Mouse (Mus musculus) NIH3T3 (cell line): ENCODE results near the gene Itpkb.

Experiments used
- DNase-seq: peaks from one replicate; pipeline ENCODE4 v3.0.0-alpha.2; 2012; ENCODE audit warnings: low read depth

The Itpkb gene

DNA sequence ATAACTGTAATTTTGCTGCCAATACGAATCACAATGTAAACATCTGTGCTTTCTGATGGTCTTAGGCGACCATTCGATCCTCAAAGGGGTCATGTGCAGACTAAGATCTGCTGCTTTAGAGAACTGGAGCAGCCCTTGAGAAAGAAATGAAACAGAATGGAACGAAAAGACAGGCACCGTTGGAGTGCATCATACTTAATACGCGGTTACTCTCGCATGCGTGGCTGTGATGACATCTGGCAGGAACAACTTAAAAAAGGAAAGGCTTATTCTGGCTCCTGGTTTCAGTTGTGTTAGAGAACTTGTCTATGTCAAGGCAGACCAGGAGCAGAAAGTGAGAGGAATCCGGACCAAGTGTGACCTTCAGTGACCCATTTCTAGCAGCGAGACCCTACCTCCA is 15.6 kb upstream of the Itpkb start:
- DNase-seq, result no peak

DNA sequence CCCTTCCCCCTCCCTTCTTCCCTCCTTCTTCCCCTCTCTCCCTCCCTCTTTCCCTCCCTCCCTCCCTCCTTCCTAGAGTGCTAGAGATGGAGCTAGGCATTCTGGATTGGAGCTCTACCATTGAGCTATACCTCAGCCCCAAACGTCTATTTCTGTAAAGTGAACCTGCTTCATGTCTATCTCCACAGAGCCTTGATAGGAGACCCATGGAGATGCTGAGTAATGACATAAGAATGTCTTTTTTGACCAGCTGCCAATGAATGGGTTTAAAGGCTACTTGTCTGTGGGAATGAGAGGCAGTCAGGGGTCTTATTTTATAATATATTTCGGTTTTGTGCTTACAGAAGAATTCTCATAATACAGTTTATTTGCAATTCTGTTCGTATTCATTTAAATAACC is 15.2 kb upstream of the Itpkb start:
- DNase-seq, result peak; percentile 41

DNA sequence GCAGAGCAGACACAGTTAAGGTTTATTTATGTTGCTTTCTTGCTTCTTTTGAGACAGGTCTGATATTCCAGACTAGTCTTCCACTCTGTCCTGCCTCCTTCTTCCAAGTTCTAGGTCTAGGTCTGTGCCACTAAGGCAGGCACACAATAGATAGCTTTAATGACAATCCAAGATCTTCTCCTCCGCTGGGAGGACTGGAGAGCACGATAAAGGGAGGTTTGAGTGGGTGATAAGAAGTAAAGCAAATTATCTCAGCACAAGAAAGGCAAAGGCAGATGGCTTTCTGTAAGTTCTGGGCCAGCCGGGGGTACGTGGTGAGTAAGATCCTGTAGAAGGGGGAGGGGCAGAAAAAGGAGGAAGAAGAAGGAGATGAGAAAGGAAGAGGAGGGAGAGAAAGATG is 12.8 kb upstream of the Itpkb start:
- no peak for DNase-seq

DNA sequence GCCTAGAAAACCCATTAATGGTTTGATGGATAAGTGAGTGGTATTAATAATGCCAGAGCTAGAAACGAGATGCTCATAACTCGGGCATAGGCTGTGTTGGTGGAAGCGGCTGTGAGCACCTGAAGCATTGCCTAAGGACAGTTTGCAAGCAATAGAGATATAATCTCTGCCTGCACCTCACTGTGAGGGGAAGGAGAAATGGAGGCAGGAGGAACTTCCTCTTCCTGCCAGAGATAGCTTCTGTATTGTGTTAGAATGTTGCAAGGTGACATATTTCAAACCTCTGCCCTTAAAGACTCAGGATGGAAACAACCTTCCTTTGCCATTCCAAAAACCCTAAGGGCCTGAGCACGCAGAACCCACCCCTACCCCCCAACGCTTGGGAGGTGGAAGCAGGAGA is 11.9 kb upstream of the Itpkb start:
- no peak for DNase-seq

DNA sequence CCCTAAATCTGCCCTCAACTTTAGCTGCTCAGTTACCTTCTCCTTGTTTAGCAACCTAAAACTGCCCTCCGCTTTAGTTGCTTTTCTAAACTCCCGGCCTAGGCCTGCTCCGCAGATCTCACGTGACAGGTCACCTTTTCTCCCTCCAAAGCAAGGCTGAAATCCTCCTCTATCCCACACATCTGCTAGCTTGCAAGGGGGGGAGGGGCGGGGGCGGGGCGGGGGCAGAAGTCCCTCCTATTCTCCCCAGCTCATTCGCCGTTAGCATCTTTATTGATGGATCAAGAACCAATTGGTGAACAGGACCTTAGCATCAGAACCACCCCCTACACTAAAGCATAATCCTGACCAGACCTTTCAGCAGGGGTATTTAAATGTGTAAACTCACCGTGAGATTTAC is 10.4 kb upstream of the Itpkb start:
- DNase-seq, result no peak

DNA sequence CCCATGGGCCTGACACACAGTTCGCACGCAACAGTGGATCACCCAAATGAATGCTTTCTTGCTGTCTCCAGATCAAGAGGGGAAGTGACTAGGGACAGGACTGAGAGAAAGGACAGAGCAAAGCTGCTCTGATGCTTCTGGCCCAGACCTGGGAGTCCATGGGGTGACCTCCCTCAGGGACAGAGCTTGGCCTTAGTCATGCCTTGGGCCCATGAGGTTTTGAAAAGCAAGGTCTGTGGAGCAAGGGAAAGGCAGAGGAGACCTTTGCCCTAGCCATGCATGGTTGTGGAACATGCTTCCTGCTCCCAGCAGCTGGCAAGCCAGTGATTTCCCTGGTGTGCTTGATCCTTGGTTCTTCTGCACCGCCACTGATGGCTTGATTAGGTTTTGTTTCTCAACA is 7.4 kb upstream of the Itpkb start:
- DNase-seq, result no peak

DNA sequence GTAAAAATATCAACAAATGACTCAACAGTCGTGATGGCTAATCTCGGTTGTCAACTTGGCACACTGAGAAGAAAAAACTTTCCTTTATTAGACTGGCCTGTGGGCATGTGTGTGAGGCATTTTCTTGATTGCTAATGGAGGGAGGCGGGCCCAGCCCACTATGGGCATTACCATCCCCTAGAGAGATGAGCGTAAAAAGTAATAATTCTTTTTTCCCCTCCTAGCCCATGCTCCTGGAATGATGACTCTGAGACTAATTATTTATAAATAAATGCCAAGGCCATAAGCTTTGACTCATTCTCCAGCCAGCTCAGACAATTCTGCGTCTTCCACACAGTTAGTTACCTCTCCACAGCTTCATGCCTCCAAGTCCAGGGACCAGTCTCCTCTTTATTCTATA is 6.8 kb upstream of the Itpkb start:
- peak; percentile 56 for DNase-seq

DNA sequence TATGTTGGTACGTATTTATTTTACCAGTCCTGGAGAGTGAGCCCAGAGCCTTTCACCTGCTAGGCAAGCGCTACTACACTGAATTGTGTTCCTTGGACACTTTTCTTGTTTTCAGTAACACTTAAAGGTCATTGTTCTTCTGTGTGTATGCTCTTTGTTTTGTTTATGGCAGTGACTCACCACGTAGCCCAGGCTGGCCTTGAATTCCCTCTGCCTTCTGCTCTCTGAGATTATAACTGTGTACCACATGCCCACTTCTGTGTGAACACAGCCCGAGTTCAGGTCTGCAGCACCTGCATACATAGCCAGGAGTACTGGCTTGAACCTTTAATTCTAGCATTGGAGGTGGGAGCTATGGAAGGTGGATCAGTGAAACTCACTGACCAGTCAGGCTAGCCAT is 6.0 kb upstream of the Itpkb start:
- DNase-seq, result no peak

DNA sequence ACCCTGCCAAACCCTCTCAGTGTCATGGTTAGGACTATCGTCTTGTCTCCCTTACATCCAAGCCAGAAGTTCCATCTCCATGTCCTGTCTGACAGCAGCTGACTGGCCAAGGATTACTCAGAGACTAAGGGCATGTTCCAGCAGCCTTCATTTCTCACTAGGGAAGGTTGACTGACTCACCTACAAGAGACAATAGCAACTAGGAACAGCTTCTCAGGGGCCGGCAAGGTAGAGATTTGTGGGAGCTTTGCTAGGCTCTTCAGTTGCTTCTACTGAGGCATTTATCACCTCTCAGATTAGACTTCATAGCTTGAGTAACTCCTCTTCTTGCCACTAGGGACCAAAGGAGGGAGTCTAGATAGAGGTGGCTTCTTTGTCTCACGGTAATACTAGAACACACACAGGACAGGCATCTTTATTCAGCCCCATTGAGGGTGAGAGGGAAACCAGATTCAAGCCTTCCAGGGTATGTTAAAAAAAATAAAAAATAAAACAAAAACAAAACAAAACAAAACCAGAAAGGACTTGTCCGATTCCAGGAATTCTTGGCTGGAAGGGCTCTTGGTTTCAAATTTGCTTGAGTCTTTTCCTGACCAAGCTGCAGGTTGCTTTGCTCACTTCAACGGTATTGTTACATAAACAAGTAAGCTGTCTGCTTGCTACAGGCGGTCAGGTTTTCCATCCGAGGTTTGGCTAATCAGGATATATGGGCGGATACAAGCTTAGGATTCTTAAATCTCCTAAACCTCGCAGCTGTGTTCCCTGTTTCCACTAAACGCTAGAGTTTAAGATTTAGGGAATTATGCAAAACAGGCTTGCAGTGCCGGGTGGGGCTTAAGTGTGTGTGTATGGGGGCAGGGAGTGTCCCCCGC is 1.3 kb upstream of the Itpkb start:
- DNase-seq, result peak; percentile 65

DNA sequence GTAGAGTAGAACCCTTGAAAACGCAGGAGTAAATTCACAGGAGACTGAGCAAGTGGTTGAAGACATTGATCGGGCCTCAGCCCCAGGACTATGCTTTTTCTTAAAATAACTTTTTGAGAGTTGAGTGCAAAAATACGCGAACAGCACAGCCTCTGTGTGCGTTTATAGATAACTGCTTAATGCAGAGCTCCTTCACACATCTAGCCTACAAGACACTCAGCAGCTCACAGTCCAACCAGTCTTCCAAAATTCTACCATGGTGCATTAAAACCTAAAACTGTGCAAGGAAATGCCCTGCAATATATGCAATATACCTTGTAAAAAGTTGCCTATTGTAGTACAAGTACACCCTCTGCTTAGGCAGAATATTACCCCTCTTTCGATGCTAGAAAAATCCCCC is 579 bp upstream of the Itpkb start:
- DNase-seq, result no peak

DNA sequence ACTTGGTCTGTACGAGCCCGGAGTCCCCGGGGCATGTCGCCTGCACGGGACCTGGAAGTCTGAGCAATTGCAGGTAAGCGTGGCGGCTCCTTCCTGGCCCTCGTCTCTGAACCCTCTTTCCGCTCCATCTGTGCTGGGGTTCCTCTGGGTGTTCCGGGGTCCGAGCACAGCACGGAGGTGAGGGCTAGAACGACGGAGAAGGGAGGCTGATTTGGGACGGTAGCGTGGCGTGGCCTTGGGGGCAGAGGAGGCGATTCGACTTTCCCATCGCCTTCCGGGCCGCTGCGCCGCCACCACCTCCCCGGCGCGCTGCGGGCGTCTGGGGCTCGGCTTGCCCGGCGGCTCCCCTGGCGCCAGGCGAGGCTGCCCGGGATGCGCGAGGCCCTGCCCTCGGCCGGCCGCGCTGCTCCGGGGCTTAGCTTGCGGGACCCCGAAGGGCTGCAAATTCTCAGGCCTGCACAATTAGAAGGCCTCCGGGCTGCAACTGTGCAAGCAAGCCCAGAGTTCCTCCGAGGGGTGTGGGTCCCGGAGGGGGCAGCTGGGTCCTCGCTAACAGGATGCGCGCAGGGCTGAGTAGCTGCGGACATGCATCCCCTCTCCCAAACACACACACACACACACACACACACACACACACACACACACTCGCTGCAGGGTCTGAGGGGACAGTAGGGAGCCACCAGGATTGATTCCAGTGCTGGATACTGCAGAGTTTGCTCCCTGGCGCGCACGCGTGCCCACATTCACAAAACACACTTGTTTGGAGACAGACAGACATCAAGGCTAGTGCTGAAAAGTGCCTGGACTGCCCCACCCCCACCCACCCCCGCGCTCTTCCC is 641 bp downstream of the Itpkb start:
- peak; percentile 67 for DNase-seq

DNA sequence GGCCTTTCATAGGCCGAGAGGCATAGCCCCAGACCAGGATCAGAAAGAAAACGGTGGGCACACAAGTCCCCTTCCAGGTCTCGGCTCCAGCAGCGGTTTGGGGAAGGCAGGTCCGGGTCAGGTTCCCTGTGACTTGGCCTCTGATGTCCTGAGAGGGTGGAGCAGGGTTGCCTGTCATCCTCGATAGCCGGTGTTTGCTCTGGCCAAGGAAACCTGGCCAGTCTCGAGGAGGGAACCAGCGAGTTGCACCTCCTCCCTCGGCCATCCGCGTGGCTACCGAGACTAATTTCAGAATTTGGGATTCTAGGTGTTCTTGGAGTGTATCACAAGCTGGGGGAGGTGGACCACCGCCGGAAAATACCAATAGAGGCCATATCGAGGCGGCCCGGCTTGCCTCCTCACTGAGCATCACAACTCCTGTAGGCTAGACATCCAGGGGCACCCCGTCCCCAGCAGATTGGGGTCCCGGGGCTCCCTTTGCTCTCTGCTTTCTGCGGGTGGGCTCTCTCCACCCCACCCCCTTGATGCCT is 1.3 kb downstream of the Itpkb start:
- DNase-seq, result no peak

DNA sequence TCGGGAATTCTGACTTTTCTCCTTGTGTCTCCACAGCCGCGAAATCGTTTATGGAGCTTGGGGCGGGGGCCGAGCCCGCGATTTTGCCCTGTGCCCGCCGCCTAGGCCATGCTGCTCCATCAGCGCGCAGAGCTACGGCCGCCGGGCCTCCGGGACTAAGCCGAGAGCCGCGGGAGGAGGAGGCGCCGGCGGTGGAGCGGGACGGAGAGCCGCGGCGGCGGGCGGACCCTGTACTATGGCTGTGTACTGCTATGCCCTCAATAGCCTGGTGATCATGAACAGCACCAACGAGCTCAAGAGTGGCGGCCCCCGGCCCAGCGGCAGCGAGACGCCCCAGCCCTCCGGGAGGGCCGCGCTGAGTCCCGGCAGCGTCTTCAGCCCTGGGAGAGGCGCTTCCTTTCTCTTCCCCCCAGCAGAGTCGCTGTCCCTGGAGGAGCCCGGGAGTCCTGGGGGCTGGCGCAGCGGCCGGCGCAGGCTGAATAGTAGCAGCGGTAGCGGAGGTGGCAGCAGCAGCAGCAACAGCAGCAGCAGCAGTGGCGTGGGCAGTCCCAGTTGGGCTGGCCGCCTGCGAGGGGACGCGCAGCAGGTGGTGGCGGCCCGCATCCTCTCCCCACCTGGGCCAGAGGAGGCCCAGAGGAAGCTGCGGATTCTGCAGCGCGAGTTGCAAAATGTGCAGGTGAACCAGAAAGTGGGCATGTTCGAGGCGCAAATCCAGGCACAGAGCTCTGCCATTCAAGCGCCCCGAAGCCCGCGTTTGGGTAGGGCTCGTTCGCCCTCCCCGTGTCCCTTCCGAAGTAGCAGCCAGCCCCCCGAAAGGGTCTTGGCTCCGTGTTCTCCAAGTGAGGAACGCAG is 2.0 kb downstream of the Itpkb start:
- no peak for DNase-seq

DNA sequence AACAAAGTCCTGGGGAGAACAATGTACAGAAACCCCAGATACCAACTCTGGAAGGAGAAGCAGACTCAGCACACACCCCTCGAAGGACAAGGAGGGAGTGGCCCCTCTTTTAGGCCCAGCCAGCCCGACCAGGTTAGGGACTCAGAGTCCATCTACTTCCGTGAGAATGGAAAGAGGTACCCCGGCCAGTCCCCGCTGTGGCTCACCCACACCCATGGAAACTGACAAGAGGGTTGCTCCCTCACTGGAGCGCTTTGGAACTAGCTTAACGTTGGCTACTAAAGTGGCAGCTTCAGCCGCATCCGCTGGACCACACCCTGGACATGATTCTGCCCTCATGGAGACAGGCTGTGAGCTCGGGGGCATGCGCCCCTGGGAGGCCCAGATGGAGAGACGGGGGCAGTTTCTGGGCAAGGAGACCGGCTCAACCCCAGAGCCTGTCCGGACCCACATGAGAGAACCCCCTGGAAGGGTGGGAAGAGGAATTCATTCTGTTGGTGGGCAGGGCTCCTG is 2.7 kb downstream of the Itpkb start:
- DNase-seq, result no peak

DNA sequence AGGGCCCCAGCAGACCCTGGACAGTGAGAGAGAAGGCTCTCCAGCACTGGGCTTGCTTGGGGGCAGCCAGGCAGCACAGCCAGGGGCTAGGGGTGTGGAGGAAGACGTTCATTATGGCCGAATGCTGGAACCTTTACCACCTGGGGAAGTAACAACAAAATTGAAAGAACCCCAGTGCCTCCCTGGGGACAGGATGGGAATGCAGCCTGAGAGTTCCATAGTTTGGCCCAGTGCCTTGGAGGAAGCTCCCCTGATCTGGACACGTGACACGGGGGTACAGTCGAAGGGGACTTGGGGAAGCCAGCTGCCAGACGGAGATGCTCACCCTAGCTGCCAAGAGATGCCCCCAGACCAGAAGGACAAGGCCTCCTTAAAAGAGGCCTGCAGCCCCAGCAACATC is 3.3 kb downstream of the Itpkb start:
- no peak for DNase-seq

DNA sequence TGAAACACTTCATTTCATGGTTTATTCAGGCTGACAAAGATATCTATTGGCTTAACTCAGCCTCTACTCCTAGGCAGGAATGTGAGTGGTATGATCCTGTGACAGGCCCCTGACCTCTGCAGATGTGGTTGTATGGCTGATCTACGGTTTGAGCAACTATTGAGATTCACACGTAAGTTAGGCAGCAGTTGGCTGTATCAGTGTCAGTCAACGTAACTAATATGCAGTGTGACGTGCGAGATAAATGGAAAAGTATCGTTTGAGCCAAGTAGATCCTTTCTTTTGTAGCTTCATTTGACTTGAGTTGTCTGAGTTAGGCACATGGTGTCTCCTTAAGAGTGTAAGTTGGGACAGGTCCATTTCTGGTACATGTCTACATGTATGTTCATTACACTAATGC is 4.3 kb downstream of the Itpkb start:
- no peak for DNase-seq

DNA sequence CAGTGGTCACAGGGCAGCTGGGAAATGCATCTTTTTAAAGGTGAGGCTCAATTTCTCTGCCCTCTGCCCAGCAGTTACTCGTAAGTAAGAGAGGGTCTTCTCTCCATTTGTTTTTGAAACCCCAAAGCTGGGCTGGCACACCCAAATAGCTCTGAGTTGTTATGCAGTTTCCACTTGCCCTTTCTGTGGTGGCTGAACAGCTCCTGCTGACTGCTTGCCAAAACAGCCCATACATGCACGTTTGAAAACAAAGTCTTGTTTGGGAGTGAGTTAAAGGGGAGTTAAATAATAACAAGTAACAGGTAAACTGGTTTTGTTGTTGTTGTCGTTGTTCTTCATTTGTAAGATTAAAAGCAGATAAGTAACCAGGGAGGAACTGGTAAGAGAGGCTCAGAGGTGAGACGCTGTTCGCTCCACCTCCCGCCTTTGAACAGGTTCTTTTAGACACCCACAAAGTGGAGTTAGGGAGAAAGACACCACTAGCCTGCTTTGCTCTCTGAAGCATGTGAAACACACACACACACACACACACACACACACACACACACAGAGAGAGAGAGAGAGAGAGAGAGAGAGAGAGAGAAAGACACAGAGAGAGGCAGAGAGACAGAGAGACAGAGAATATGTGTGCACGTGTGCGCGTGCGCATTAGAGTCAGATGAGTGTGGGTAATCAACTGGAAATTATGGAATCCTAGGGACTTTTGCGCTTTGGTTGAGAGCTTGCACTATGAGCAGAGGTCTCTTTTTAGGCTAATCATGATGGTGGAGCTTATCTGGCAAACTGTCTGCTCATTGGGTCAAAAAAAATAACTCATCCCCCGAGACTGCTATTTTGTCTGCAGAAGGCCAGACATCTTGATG is 5.5 kb downstream of the Itpkb start:
- DNase-seq, result peak; percentile 33

DNA sequence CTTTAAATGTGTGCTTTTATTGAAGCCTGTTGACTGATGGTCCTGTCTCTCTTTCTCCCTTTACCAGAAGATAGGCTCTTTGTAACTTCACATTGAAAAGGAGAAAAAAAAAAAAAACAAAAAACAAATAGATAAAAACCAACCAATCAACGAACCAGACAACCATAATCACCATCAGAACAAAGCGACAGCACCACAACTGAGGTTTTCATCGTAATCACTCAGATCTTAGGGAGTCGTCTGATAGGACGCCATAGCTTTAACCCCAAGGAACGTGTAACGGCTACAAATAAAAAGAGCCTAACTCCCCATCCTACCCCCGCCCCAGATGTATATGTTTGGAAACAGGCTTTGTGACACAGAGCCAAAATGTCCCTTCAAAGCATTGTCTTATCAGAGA is 8.1 kb downstream of the Itpkb start:
- no peak for DNase-seq

DNA sequence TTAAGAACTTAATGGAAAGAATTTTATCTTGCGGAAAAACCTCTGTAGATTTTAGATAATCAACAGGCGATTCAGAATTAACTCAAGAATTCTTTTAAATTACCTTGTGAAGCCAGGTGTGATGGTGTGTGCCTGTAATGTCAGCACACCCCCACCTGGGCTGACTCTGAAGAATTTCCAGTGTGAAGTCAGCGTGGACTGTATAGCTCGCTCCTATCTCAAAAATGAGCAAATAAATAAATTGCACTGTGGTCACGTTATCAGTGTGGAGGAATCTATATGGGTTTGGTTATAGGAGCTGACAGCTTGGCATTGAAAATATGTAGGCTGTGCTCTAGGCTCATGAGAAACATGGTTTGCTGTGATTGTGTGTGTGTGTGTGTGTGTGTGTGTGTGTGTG is 8.9 kb downstream of the Itpkb start:
- peak; percentile 46 for DNase-seq

DNA sequence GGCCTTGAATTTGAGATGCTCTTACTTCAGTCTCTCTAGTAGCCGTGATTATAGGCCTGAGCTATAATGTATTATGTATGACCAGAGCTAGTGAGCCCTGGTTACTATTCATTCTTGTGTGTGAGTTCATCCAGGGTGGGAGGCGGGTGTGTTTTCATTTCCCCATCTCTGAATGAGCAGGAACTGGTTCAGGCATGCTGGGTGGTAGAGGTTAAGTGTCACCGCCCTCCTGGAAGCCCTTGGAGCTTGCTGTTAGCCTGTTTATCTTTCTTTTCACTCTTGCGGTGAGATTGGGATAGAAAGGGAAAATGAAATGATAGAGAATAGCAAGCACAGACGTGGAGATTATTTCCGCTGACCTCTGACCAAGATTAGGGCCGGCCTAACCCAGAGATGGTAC is 12.7 kb downstream of the Itpkb start:
- peak; percentile 45 for DNase-seq
